Mouse (Mus musculus) adrenal gland, postnatal 4 days (tissue): ENCODE measurements around the gene Hist1h2bb. TPM values are rescaled to one million over a fixed set of nuclear protein-coding genes. Genes with fewer than 3 reads are reported as not detected.
"Not testable (repeated sequence)": the region's sequence is repeated elsewhere in the genome, so short reads cannot be mapped to it uniquely, and the experiment has no call there.

ENCODE experiments used
- DNase-seq, 2 experiments: peaks; one replicate each; pipeline ENCODE4 v3.0.0; 2021 to 2022; ENCODE audit warnings: low spot score in 2 of 2, mixed read lengths in 2 of 2
- long read RNA-seq, 2 experiments: library from polyadenylated mRNA; stranded (forward); transcript quantifications; one replicate each; pipeline ENCODE4 v2.0.0; 2021
- total RNA-seq, 2 experiments: library from RNA; stranded (reverse); gene quantifications; 2 replicates each; pipeline ENCODE4 v1.2.3; 2021

Hist1h2bb gene
- total RNA-seq, result 100 to 1,000 TPM; 268 to 325 TPM
- long read RNA-seq, experiment 1, result 0 reads
- long read RNA-seq, experiment 2, result 0 reads

DNA sequence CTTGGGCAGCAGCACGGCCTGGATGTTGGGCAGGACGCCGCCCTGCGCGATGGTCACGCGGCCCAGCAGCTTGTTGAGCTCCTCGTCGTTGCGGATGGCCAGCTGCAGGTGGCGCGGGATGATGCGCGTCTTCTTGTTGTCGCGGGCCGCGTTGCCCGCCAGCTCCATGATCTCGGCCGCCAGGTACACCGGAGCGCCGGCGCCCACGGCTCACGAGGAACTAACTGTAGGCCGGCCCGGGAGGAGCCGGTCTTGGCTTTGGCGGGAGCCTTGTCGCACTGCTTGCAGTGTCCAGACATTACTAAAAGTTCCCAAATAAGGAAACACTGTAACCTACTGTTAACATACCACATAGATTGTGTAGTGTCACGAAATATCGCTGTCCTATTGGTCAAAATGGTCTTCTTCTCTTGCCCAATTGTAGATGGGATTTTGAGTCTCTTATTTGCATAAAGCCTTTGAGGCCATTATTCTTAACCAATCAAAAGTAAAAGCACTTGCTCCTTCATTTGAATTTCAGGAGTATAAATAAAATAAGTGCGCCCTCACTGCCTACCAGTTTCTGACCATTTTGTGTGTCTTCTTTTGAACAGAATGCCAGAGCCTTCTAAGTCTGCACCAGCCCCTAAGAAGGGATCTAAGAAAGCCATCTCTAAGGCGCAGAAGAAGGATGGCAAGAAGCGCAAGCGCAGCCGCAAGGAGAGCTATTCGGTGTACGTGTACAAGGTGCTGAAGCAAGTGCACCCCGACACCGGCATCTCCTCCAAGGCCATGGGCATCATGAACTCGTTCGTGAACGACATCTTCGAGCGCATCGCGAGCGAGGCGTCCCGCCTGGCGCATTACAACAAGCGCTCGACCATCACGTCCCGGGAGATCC lies at the start of gene Hist1h2bb:
Hist1h2bb (plus strand) TSS at position 534 of the 880 bp plus-strand sequence.
- peak; percentile 21 to 50 for DNase-seq

GRCm38 (mm10) chr13:23697491-23698299 lies 48.8 kb upstream of the Hist1h2bb start:
- DNase-seq, result no peak

DNA sequence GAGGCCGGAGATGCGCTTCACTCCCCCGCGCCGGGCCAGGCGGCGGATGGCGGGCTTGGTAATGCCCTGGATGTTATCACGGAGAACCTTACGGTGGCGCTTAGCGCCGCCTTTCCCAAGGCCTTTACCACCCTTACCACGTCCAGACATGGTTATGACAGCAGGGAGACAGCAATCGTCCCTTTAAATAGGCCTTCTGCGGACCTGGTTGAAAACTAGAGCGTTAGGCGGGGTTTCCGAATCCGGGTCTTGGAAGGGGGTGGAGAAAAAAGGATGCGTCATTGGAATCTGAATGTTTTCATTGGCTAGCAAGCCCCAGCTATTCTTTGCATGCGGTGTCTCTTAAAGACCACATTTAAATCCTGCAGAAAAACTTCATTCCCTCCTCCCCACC lies 48.2 kb upstream of the Hist1h2bb start, which contains the start of gene Hist1h4c:
Hist1h4c (minus strand) TSS at position 155 of the 394 bp plus-strand sequence.
- peak; percentile 98 to 99 for DNase-seq

GRCm38 (mm10) chr13:23698996-23699395 lies 47.5 kb upstream of the Hist1h2bb start:
- no peak for DNase-seq

- DNase-seq, result no peak
Measured at GRCm38 (mm10) chr13:23699767-23700166, 46.8 kb upstream of the Hist1h2bb start.

- DNase-seq, result peak in 1 of 2 experiments; percentile 44
Measured at GRCm38 (mm10) chr13:23700786-23701520, 45.6 kb upstream of the Hist1h2bb start.

GRCm38 (mm10) chr13:23702220-23702619 lies 44.3 kb upstream of the Hist1h2bb start:
- DNase-seq, result no peak

- DNase-seq, result not testable (repeated sequence)
Measured at GRCm38 (mm10) chr13:23702801-23703200, 43.7 kb upstream of the Hist1h2bb start.

GRCm38 (mm10) chr13:23705751-23706356 lies 40.7 kb upstream of the Hist1h2bb start:
- no peak for DNase-seq

GRCm38 (mm10) chr13:23706771-23707170 lies 39.8 kb upstream of the Hist1h2bb start:
- DNase-seq, result no peak

- no peak for DNase-seq
Measured at GRCm38 (mm10) chr13:23708041-23708440, 38.5 kb upstream of the Hist1h2bb start.

- no peak for DNase-seq
Measured at GRCm38 (mm10) chr13:23708654-23709053, 37.9 kb upstream of the Hist1h2bb start.

- no peak for DNase-seq
Measured at GRCm38 (mm10) chr13:23709714-23710373, 36.7 kb upstream of the Hist1h2bb start.

GRCm38 (mm10) chr13:23710374-23711089 lies 36.0 kb upstream of the Hist1h2bb start, which contains the start of gene Hfe:
Hfe (minus strand) TSS chr13:23710854.
- DNase-seq, result peak in 1 of 2 experiments; percentile 30

- no peak for DNase-seq
Measured at GRCm38 (mm10) chr13:23716261-23717042, 30.1 kb upstream of the Hist1h2bb start.

- DNase-seq, result no peak
Measured at GRCm38 (mm10) chr13:23717176-23717575, 29.4 kb upstream of the Hist1h2bb start.

- not testable (repeated sequence) for DNase-seq
Measured at GRCm38 (mm10) chr13:23717593-23718245, 28.8 kb upstream of the Hist1h2bb start.

- no peak for DNase-seq
Measured at GRCm38 (mm10) chr13:23724239-23724638, 22.3 kb upstream of the Hist1h2bb start.
